11 mouse cellular contexts compared by ENCODE assay signal in the genomic region with DNA sequence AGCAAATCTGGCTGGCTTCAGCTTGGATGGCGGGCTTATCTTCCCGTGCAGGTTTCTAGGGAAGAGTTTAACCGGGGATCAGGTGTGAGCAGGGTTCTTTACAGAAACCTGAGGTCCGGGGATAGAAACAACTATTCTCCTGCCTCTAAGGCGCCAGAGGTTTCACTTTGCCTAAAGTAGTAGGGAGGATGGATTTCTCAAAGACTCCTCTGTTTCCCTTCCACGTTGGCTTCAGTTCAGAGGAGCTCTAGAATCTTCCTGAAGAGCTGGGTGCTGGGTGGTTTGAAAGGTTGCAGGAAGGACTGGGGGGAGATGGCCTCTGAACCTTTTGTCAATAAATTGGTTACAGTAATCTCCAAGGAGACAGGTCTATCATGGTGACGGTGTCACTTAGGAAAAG. TPM values are rescaled to one million over a fixed set of nuclear protein-coding genes. Genes with fewer than 3 reads are reported as not detected.
DNase-seq lines count a peak whose midpoint lies in the region; ATAC-seq and TF ChIP-seq lines count a peak whose summit lies in the region.
"Had no signal": no experiment of that assay in that cellular context is flagged by ENCODE, and none has a peak within 500 bp of the region (broad histone marks: within the 10 kb centered on the region; RNA-seq: fewer than 3 reads in every experiment).

No protein-coding gene starts in this region.

- no peaks in the 10 kb centered on the region for H3K36me3 ChIP-seq in forebrain, embryonic 14.5 days (ENCODE audit: control insufficient read depth, insufficient read depth, low read length)
- H3K36me3 ChIP-seq in limb, embryonic 11.5 days (ENCODE audit: control insufficient read depth, insufficient read depth, low read length): no peaks in the 10 kb centered on the region
- 0 out of 2 replicates have a peak, but pooled peaks cover 2% of the 10 kb centered on the region for H3K36me3 ChIP-seq in neural tube, embryonic 15.5 days

- 45% methylated on average over 7 of the region's 7 CpGs for whole genome bisulfite sequencing in forebrain, embryonic 14.5 days
- 46% methylated on average over 7 of the region's 7 CpGs for WGBS in limb, embryonic 11.5 days
- 36% methylated on average over 7 of the region's 7 CpGs for WGBS in neural tube, embryonic 15.5 days

- H3K27me3 ChIP-seq in forebrain, embryonic 14.5 days (replicated peaks; ENCODE audit: control insufficient read depth, insufficient read depth, low read length): 0 out of 2 replicates have a peak, but pooled peaks cover 4% of the 10 kb centered on the region
- H3K27me3 ChIP-seq in limb, embryonic 11.5 days (ENCODE audit: control insufficient read depth, insufficient read depth, low read length): peaks cover 16% of the 10 kb centered on the region; the same call in 1 of the 2 replicates
- H3K27me3 ChIP-seq in neural tube, embryonic 15.5 days (replicated peaks): no peaks in the 10 kb centered on the region

- DNase-seq in left cerebral cortex, adult 2 months (ENCODE audit: extremely low spot score in 1 of 2, low spot score in 2 of 2): no peak
- DNase-seq in left cerebral cortex, postnatal 4 days: no peak
- no peak for DNase-seq in forebrain, embryonic 14.5 days (ENCODE audit: low spot score)
- no peak for DNase-seq in limb, embryonic 11.5 days (ENCODE audit: low spot score)
- DNase-seq in right cerebral cortex, postnatal 14 days: no peak
- no peak for DNase-seq in left cerebral cortex, adult 18-20 months (ENCODE audit: low spot score in 2 of 2)
- DNase-seq in thymus, postnatal 4 days: no peak
- DNase-seq: cerebellum, adult 9-10 months; kidney, postnatal 10 days; retina, postnatal 1 day had no signal

- peaks cover 6% of the 10 kb centered on the region; the same call in 1 of the 2 replicates for H3K4me1 ChIP-seq in forebrain, embryonic 14.5 days (ENCODE audit: control insufficient read depth, insufficient read depth, low read length)
- H3K4me1 ChIP-seq in limb, embryonic 11.5 days (ENCODE audit: control insufficient read depth, insufficient read depth, low read length): peaks cover 2% of the 10 kb centered on the region; the same call in 1 of the 2 replicates
- H3K4me1 ChIP-seq in neural tube, embryonic 15.5 days: peaks cover 69% of the 10 kb centered on the region

- peak overlapping the region; percentile 96 for H3K27ac ChIP-seq in left cerebral cortex, adult 2 months
- H3K27ac ChIP-seq in forebrain, embryonic 14.5 days (ENCODE audit: low read depth, low read length): no peak overlapping the region
- no peak overlapping the region for H3K27ac ChIP-seq in limb, embryonic 11.5 days (replicated peaks; ENCODE audit: low read depth, low read length)
- H3K27ac ChIP-seq in neural tube, embryonic 15.5 days (replicated peaks): 0 out of 2 replicates have a peak overlapping the region, but pooled peaks have one; percentile 93

- H3K9me3 ChIP-seq in forebrain, embryonic 14.5 days (replicated peaks; ENCODE audit: control insufficient read depth, low read length): no peaks in the 10 kb centered on the region
- no peaks in the 10 kb centered on the region for H3K9me3 ChIP-seq in limb, embryonic 11.5 days (ENCODE audit: control insufficient read depth, low read length)
- H3K9me3 ChIP-seq in neural tube, embryonic 15.5 days (replicated peaks): no peaks in the 10 kb centered on the region

- peak overlapping the region; percentile 90; the same call in 1 of the 2 replicates for H3K4me2 ChIP-seq in forebrain, embryonic 14.5 days (ENCODE audit: low read length)
- H3K4me2 ChIP-seq in limb, embryonic 11.5 days (ENCODE audit: low read depth, severe bottlenecking): no peak overlapping the region
- H3K4me2 ChIP-seq in neural tube, embryonic 15.5 days: peak overlapping the region; percentile 63

- H3K9ac ChIP-seq in forebrain, embryonic 14.5 days (ENCODE audit: low read length): no peak overlapping the region
- H3K9ac ChIP-seq in limb, embryonic 11.5 days (ENCODE audit: low read length): no peak overlapping the region
- peak overlapping the region; percentile 94 for H3K9ac ChIP-seq in neural tube, embryonic 15.5 days (replicated peaks)

- TF ChIP-seq CTCF in left cerebral cortex, adult 2 months (IDR thresholded peaks at IDR 0.05): no peak

- intact Hi-C loops in left cerebral cortex, adult 2 months (cut with DNase I): loop anchor here (2.0 kb wide), 1 partner anchor 16 kb away; no protein-coding TSS in a partner anchor
- intact Hi-C loops in left cerebral cortex, postnatal 4 days (cut with DNase I): no loop called here

- ATAC-seq in forebrain, embryonic 14.5 days: no peak
- no peak for ATAC-seq in limb, embryonic 11.5 days (ENCODE audit: insufficient number of reproducible peaks, low FRiP score, low TSS enrichment, low read depth)
- ATAC-seq in neural tube, embryonic 15.5 days (ENCODE audit: low FRiP score): no peak

- H3K4me3 ChIP-seq in left cerebral cortex, adult 2 months: peak overlapping the region; percentile 97
- no peak overlapping the region for H3K4me3 ChIP-seq in forebrain, embryonic 14.5 days (ENCODE audit: low read depth, low read length)
- peak overlapping the region; percentile 67; the same call in 1 of the 2 replicates for H3K4me3 ChIP-seq in limb, embryonic 11.5 days (ENCODE audit: low read depth, low read length)
- H3K4me3 ChIP-seq in neural tube, embryonic 15.5 days (replicated peaks): peak overlapping the region; percentile 93

RNA-seq across cellular contexts. Expression of a gene that starts 1.8 kb away (rescaled TPM):
- 10 to 100 TPM; 81.5 to 95.1 TPM for total RNA-seq in left cerebral cortex, adult 2 months (2021)
- total RNA-seq in left cerebral cortex, postnatal 4 days (2021): 10 to 100 TPM; 16.4 to 19.1 TPM
- polyA plus RNA-seq in forebrain, embryonic 14.5 days (2014; fragmentation: Nextera tagmentation; extraction: Ambion mirVana): 0.24 TPM in 1 of 2 replicates, not detected in the other
- 0.17 and 0.41 TPM in 2 replicates for polyA plus RNA-seq in limb, embryonic 11.5 days (2014; fragmentation: Nextera tagmentation; extraction: Ambion mirVana)
- 0.68 and 0.69 TPM in 2 replicates for polyA plus RNA-seq in neural tube, embryonic 15.5 days (2015; fragmentation: Nextera tagmentation; extraction: Ambion mirVana)
- 10 to 100 TPM; 74.8 to 77.6 TPM for total RNA-seq in left cerebral cortex, adult 18-20 months (2021)

Comparison
In these comparisons a context has a peak if more than half of its experiments do, and no peak if none do; other contexts are left out.
1. H3K27ac ChIP-seq: peak in left cerebral cortex, adult 2 months (single experiment) and neural tube, embryonic 15.5 days (single experiment); none in forebrain, embryonic 14.5 days (single experiment) and limb, embryonic 11.5 days (single experiment).